Mouse (Mus musculus) CH12.LX (cell line): ENCODE data around the gene Polr3gl. TPM values are rescaled to one million over a fixed set of nuclear protein-coding genes. Genes with fewer than 3 reads are reported as not detected.

Source experiments
- DNase-seq: peaks from one replicate; pipeline ENCODE4 v3.0.0-alpha.2; 2013; ENCODE audit errors: extremely low read depth
- H3K27ac ChIP-seq: 2 replicates; pipeline ENCODE4 v1.5.1; 2012; ENCODE audit warnings: low read depth, mild to moderate bottlenecking, control low read depth, moderate library complexity; ENCODE audit not compliant: insufficient read depth
- H3K27me3 ChIP-seq: replicated peaks from 2 replicates; pipeline ENCODE3; 2012; ENCODE audit warnings: inconsistent platforms
- H3K36me3 ChIP-seq, 2 experiments: replicated peaks in 1 of 2; 2 replicates each; pipeline versions ENCODE3 to v1.6.1; 2012; ENCODE audit warnings: inconsistent platforms in 1 of 2, low read length in 1 of 2, mild to moderate bottlenecking in 1 of 2, mixed read lengths in 1 of 2, moderate library complexity in 1 of 2; ENCODE audit not compliant: control insufficient read depth in 1 of 2, insufficient read depth in 1 of 2
- H3K4me1 ChIP-seq, 2 experiments: 2 replicates each; pipeline ENCODE4 v1.6.1; 2012; ENCODE audit warnings: inconsistent platforms in 1 of 2, moderate library complexity in 1 of 2; ENCODE audit not compliant: insufficient read depth in 2 of 2, control insufficient read depth in 1 of 2
- H3K4me2 ChIP-seq: 2 replicates; pipeline ENCODE4 v1.6.1; 2012; ENCODE audit warnings: low read depth, mild to moderate bottlenecking, control low read depth; ENCODE audit not compliant: poor library complexity, insufficient read depth, severe bottlenecking
- H3K4me3 ChIP-seq, 3 experiments: fragments of 150-350 bp in 1 of 3; sonication (generic) in 1 of 3; replicated peaks in 1 of 3; 2 replicates each; pipeline versions ENCODE3 to v1.5.1; 2011 to 2012; ENCODE audit warnings: low read depth in 2 of 3, low read length in 2 of 3, mild to moderate bottlenecking in 2 of 3, moderate library complexity in 2 of 3, control low read depth in 1 of 3, improper control_type of control experiment in 1 of 3, inconsistent platforms in 1 of 3, mixed read lengths in 1 of 3; ENCODE audit not compliant: poor library complexity in 1 of 3
- H3K79me2 ChIP-seq: replicated peaks from 2 replicates; pipeline ENCODE4 v1.6.1; 2012; ENCODE audit warnings: mild to moderate bottlenecking, moderate library complexity; ENCODE audit not compliant: control insufficient read depth, poor library complexity, insufficient read depth, severe bottlenecking; ENCODE audit errors: extremely low read depth
- H3K9ac ChIP-seq: 2 replicates; pipeline ENCODE4 v1.6.1; 2012; ENCODE audit warnings: low read depth, mild to moderate bottlenecking, control low read depth, moderate library complexity; ENCODE audit not compliant: insufficient read depth
- H3K9me3 ChIP-seq: replicated peaks from 2 replicates; pipeline ENCODE3; 2012; ENCODE audit warnings: low read length, inconsistent platforms, mixed read lengths
- BHLHE40 ChIP-seq: IDR thresholded peaks from 2 replicates; pipeline ENCODE4 v1.6.1; 2011; ENCODE audit warnings: mild to moderate bottlenecking, low read depth, low read length, improper control_type of control experiment
- CHD1 ChIP-seq: IDR thresholded peaks from 2 replicates; pipeline ENCODE4 v1.6.1; 2012; ENCODE audit warnings: low read depth, low read length, improper control_type of control experiment, inconsistent platforms
- CHD2 ChIP-seq: IDR thresholded peaks from 2 replicates; pipeline ENCODE4 v1.6.1; 2011; ENCODE audit warnings: low read length, improper control_type of control experiment
- CTCF ChIP-seq, 2 experiments: IDR thresholded peaks in 1 of 2; conservative IDR thresholded peaks in 1 of 2; 2 replicates each; pipeline ENCODE4 v1.5.1; 2011 to 2012; ENCODE audit warnings: low read depth in 2 of 2, low read length in 2 of 2, improper control_type of control experiment in 1 of 2, inconsistent platforms in 1 of 2, mild to moderate bottlenecking in 1 of 2, moderate library complexity in 1 of 2
- E2F4 ChIP-seq: IDR thresholded peaks from 2 replicates; pipeline ENCODE4 v1.6.1; 2011; ENCODE audit warnings: low read depth, low read length, improper control_type of control experiment; ENCODE audit not compliant: insufficient replicate concordance
- ELF1 ChIP-seq: IDR thresholded peaks from 2 replicates; pipeline ENCODE4 v1.6.1; 2014; ENCODE audit warnings: low read depth, mild to moderate bottlenecking, inconsistent platforms, low read length, improper control_type of control experiment
- EP300 ChIP-seq: IDR thresholded peaks from 2 replicates; pipeline ENCODE4 v1.6.1; 2011; ENCODE audit warnings: low read length, improper control_type of control experiment
- ETS1 ChIP-seq: conservative IDR thresholded peaks from 2 replicates; pipeline ENCODE4 v1.6.1; 2012; ENCODE audit warnings: low read depth, mild to moderate bottlenecking, inconsistent platforms, low read length, improper control_type of control experiment, moderate library complexity
- GABPA ChIP-seq: IDR thresholded peaks from 2 replicates; pipeline ENCODE4 v1.6.1; 2012; ENCODE audit warnings: low read depth, low read length, improper control_type of control experiment, inconsistent platforms; ENCODE audit not compliant: insufficient replicate concordance
- HCFC1 ChIP-seq: IDR thresholded peaks from 2 replicates; pipeline ENCODE4 v1.6.1; 2012; ENCODE audit warnings: low read depth, mild to moderate bottlenecking, inconsistent platforms, low read length, improper control_type of control experiment
- IRF4 ChIP-seq: IDR thresholded peaks from 2 replicates; pipeline ENCODE4 v1.6.1; 2014; ENCODE audit warnings: low read depth, mild to moderate bottlenecking, inconsistent platforms, low read length, improper control_type of control experiment
- JUN ChIP-seq: IDR thresholded peaks from 2 replicates; pipeline ENCODE4 v1.6.1; 2011; ENCODE audit warnings: low read depth, mild to moderate bottlenecking, low read length, improper control_type of control experiment, moderate library complexity; ENCODE audit not compliant: insufficient read depth
- JUND ChIP-seq: conservative IDR thresholded peaks from 2 replicates; pipeline ENCODE4 v1.6.1; 2011; ENCODE audit warnings: low read depth, low read length, improper control_type of control experiment
- KAT2A ChIP-seq: IDR thresholded peaks from 2 replicates; pipeline ENCODE4 v1.6.1; 2012; ENCODE audit warnings: low read length, improper control_type of control experiment, inconsistent platforms; ENCODE audit not compliant: insufficient replicate concordance
- MAFK ChIP-seq: IDR thresholded peaks from 2 replicates; pipeline ENCODE4 v1.6.1; 2011; ENCODE audit warnings: low read length, improper control_type of control experiment; ENCODE audit not compliant: insufficient replicate concordance
- MAX ChIP-seq: IDR thresholded peaks from 2 replicates; pipeline ENCODE4 v1.6.1; 2011; ENCODE audit warnings: low read length, improper control_type of control experiment
- MAZ ChIP-seq: IDR thresholded peaks from 2 replicates; pipeline ENCODE4 v1.6.1; 2012; ENCODE audit warnings: low read depth, mild to moderate bottlenecking, inconsistent platforms, low read length, improper control_type of control experiment, moderate library complexity
- MEF2A ChIP-seq: IDR thresholded peaks from 2 replicates; pipeline ENCODE4 v1.6.1; 2014; ENCODE audit warnings: low read depth, mild to moderate bottlenecking, inconsistent platforms, low read length, improper control_type of control experiment, borderline replicate concordance
- MXI1 ChIP-seq: IDR thresholded peaks from 2 replicates; pipeline ENCODE4 v1.6.1; 2011; ENCODE audit warnings: mild to moderate bottlenecking, low read depth, low read length, improper control_type of control experiment
- MYC ChIP-seq: IDR thresholded peaks from 2 replicates; pipeline ENCODE4 v1.6.1; 2011; ENCODE audit warnings: low read depth, mild to moderate bottlenecking, improper control_type of control experiment, low read length
- NELFE ChIP-seq: IDR thresholded peaks from 2 replicates; pipeline ENCODE4 v1.6.1; 2011; ENCODE audit warnings: low read depth, low read length, improper control_type of control experiment
- NRF1 ChIP-seq: IDR thresholded peaks from 2 replicates; pipeline ENCODE4 v1.6.1; 2014; ENCODE audit warnings: low read depth, mild to moderate bottlenecking, inconsistent platforms, low read length, improper control_type of control experiment, moderate library complexity
- PAX5 ChIP-seq: IDR thresholded peaks from 2 replicates; pipeline ENCODE4 v1.6.1; 2012; ENCODE audit warnings: low read length, inconsistent platforms, mixed read lengths
- POLR2A ChIP-seq: IDR thresholded peaks from 2 replicates; pipeline ENCODE4 v1.6.1; 2011; ENCODE audit warnings: low read depth, mild to moderate bottlenecking, improper control_type of control experiment, low read length
- POLR2AphosphoS2 ChIP-seq: IDR thresholded peaks from 2 replicates; pipeline ENCODE4 v1.6.1; 2011; ENCODE audit warnings: low read depth, low read length, improper control_type of control experiment
- RAD21 ChIP-seq: IDR thresholded peaks from 2 replicates; pipeline ENCODE4 v1.6.1; 2011; ENCODE audit warnings: low read depth, mild to moderate bottlenecking, low read length, improper control_type of control experiment, moderate library complexity
- RCOR1 ChIP-seq: conservative IDR thresholded peaks from 2 replicates; pipeline ENCODE4 v1.6.1; 2012; ENCODE audit warnings: low read depth, mild to moderate bottlenecking, inconsistent platforms, low read length, improper control_type of control experiment
- SIN3A ChIP-seq: IDR thresholded peaks from 2 replicates; pipeline ENCODE4 v1.6.1; 2012; ENCODE audit warnings: low read length, improper control_type of control experiment, inconsistent platforms
- SMC3 ChIP-seq: IDR thresholded peaks from 2 replicates; pipeline ENCODE4 v1.6.1; 2011; ENCODE audit warnings: low read depth, low read length, improper control_type of control experiment
- TBP ChIP-seq: conservative IDR thresholded peaks from 2 replicates; pipeline ENCODE4 v1.6.1; 2011; ENCODE audit warnings: low read depth, low read length, improper control_type of control experiment
- TCF12 ChIP-seq: IDR thresholded peaks from 2 replicates; pipeline ENCODE4 v1.6.1; 2014; ENCODE audit warnings: low read depth, mild to moderate bottlenecking, inconsistent platforms, low read length, improper control_type of control experiment
- UBTF ChIP-seq: IDR thresholded peaks from 2 replicates; pipeline ENCODE4 v1.6.1; 2012; ENCODE audit warnings: low read depth, mild to moderate bottlenecking, inconsistent platforms, low read length, improper control_type of control experiment, moderate library complexity
- USF1 ChIP-seq: IDR thresholded peaks from 2 replicates; pipeline ENCODE4 v1.6.1; 2014; ENCODE audit warnings: low read depth, mild to moderate bottlenecking, inconsistent platforms, low read length, improper control_type of control experiment
- USF2 ChIP-seq: conservative IDR thresholded peaks from 2 replicates; pipeline ENCODE4 v1.6.1; 2011; ENCODE audit warnings: low read depth, low read length, improper control_type of control experiment
- ZC3H11A ChIP-seq: IDR thresholded peaks from 2 replicates; pipeline ENCODE4 v1.6.1; 2012; ENCODE audit warnings: low read depth, mild to moderate bottlenecking, inconsistent platforms, low read length, improper control_type of control experiment
- ZKSCAN1 ChIP-seq: IDR thresholded peaks from 2 replicates; pipeline ENCODE4 v1.6.1; 2012; ENCODE audit warnings: low read depth, inconsistent platforms, low read length, improper control_type of control experiment, borderline replicate concordance
- ZMIZ1 ChIP-seq: IDR thresholded peaks from 2 replicates; pipeline ENCODE4 v1.6.1; 2012; ENCODE audit warnings: low read depth, mild to moderate bottlenecking, inconsistent platforms, low read length, improper control_type of control experiment
- ZNF384 ChIP-seq: IDR thresholded peaks from 2 replicates; pipeline ENCODE4 v1.6.1; 2012; ENCODE audit warnings: low read depth, low read length, improper control_type of control experiment, inconsistent platforms
- dilution Hi-C: fragments of 300-500 bp; cut with MboI; formaldehyde crosslinking; loops from 2 replicates; pipeline ENCODE4 v1.14.3; 2020; ENCODE audit warnings: low sequenced_read_pairs; ENCODE audit not compliant: extremely low pct_unique_long_range_greater_than_20kb, extremely low pct_ligation_motif_present
- in situ Hi-C: fragments of 300-500 bp; cut with MboI; formaldehyde crosslinking; loops from 3 replicates; pipeline ENCODE4 v1.14.3; 2019; ENCODE audit warnings: low sequenced_read_pairs, low pct_ligation_motif_present, low pct_unique_long_range_greater_than_20kb, mixed read lengths
- polyA plus RNA-seq: library from polyadenylated mRNA; unstranded; fragments of >175 nt; gene quantifications from 2 replicates; pipeline ENCODE4 v1.2.1, GENCODE M21; 2012; ENCODE audit warnings: low read depth; ENCODE audit not compliant: insufficient read length
- total RNA-seq, 2 experiments: library from RNA; depleted of rRNA; stranded (reverse); fragments of 300-350 nt in 1 of 2; fragments of >200 nt in 1 of 2; gene quantifications; 2 replicates each; pipeline ENCODE4 v1.2.3; 2012 to 2014

Gene Polr3gl
- total and polyA plus RNA-seq, 3 experiments: 13.7 to 18.8 (median 15.7) TPM

DNA sequence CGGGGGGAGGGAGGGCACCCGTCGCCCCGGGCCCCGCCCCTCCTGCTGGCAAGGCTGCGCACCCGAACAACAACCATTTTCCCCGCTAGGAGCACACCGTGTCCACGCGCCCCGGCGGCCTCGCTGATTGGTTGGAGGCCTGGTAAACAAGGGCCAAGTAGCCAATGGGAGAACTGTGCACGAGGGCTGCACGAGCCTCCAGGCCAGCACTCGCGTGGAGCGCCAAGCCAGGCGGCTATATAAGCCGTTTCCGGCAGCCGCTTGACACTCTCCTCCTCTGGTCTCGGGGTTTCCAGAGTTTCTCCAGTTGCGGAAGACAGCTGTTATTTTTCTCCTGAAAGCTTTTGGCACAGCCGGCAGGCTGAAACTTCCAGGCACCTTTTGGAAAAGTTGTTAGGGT is 36.3 kb downstream of the Polr3gl start, which contains the start of gene Txnip:
Txnip (plus strand) TSS at position 264 of the 400 bp plus-strand sequence.
- Histone ChIP-seq H3K27ac (peak within 1 kb of the TSS; percentile 98), H3K79me2 (peaks cover 41% of the 10 kb centered on the region), H3K27me3 (no peaks in the 10 kb centered on the region), H3K9me3 (no peaks in the 10 kb centered on the region), H3K4me2 (peak within 1 kb of the TSS; percentile 90), H3K4me3 (peak within 1 kb of the TSS; percentile 77 to 100 (median 78)), H3K4me1 (peaks cover 8 to 41% of the 10 kb centered on the region in 2 experiments), H3K9ac (peak within 1 kb of the TSS; percentile 99), H3K36me3 (peaks cover 28 to 30% of the 10 kb centered on the region in 2 experiments)
- dilution Hi-C loops: no loop called here
- peak; percentile 99 for DNase-seq
- in situ Hi-C loops: no loop called here
- TF ChIP-seq MXI1: peak; percentile 100
- no peak for TF ChIP-seq MYC
- TF ChIP-seq HCFC1: peak; percentile 50
- no peak for TF ChIP-seq CTCF (conservative IDR thresholded peaks at IDR 0.05 in 1 of 2, IDR thresholded peaks at IDR 0.05 in 1 of 2; ENCODE audit: low read depth in 2 of 2, low read length in 2 of 2)
- no peak for TF ChIP-seq ZC3H11A
- no peak for TF ChIP-seq UBTF
- no peak for TF ChIP-seq KAT2A
- TF ChIP-seq EP300: no peak
- peak; percentile 100 for TF ChIP-seq ZMIZ1
- TF ChIP-seq JUN: no peak
- peak; percentile 71; the same call in 1 of the 2 replicates for TF ChIP-seq MAZ
- peak; percentile 100 for TF ChIP-seq POLR2A
- peak; percentile 93 for TF ChIP-seq ETS1
- TF ChIP-seq CHD2: peak; percentile 95
- peak; percentile 95 for TF ChIP-seq TCF12
- TF ChIP-seq PAX5: no peak
- no peak for TF ChIP-seq SMC3
- no peak for TF ChIP-seq GABPA
- TF ChIP-seq JUND: no peak
- TF ChIP-seq ZKSCAN1: no peak
- TF ChIP-seq CHD1: no peak
- no peak; the same call in 1 of the 2 replicates for TF ChIP-seq USF1
- TF ChIP-seq E2F4: no peak
- TF ChIP-seq IRF4: peak; percentile 80; the same call in 1 of the 2 replicates
- no peak for TF ChIP-seq ZNF384
- no peak for TF ChIP-seq RAD21
- TF ChIP-seq RCOR1: no peak
- peak; percentile 98 for TF ChIP-seq SIN3A
- TF ChIP-seq NELFE: peak; percentile 100
- TF ChIP-seq MAFK: no peak
- peak; percentile 65 for TF ChIP-seq NRF1
- peak; percentile 98 for TF ChIP-seq POLR2AphosphoS2
- TF ChIP-seq ELF1: peak; percentile 95
- peak; percentile 88; the same call in 1 of the 2 replicates for TF ChIP-seq MEF2A
- peak; percentile 98 for TF ChIP-seq BHLHE40
- peak; percentile 23; the same call in 1 of the 2 replicates for TF ChIP-seq USF2
- peak; percentile 99 for TF ChIP-seq TBP
- peak; percentile 95 for TF ChIP-seq MAX
